Mouse (Mus musculus): Measurements from ENCODE around the gene Slc25a38.
"Not testable (repeated sequence)": the region's sequence is repeated elsewhere in the genome, so short reads cannot be mapped to it uniquely, and the experiment has no call there.

Slc25a38 gene

GRCm38 (mm10) chr9:120101165-120101564 lies 9.0 kb upstream of the Slc25a38 start:
- no peak for DNase-seq

GRCm38 (mm10) chr9:120108953-120109352 lies 1.2 kb upstream of the Slc25a38 start:
- not testable (repeated sequence) for DNase-seq

GRCm38 (mm10) chr9:120111156-120111945 lies 1.2 kb downstream of the Slc25a38 start:
- no peak for DNase-seq

GRCm38 (mm10) chr9:120112472-120112871 lies 2.3 kb downstream of the Slc25a38 start:
- DNase-seq: no peak

- no peak for DNase-seq
These were observed 3.3 kb downstream of the Slc25a38 start for GRCm38 (mm10) chr9:120113456-120113855.

- DNase-seq: no peak
These were observed 4.0 kb downstream of the Slc25a38 start for GRCm38 (mm10) chr9:120114051-120114788.

GRCm38 (mm10) chr9:120114789-120115151 lies 4.6 kb downstream of the Slc25a38 start:
- no peak for DNase-seq

GRCm38 (mm10) chr9:120115580-120115979 lies 5.4 kb downstream of the Slc25a38 start:
- DNase-seq: no peak

GRCm38 (mm10) chr9:120116184-120116624 lies 6.0 kb downstream of the Slc25a38 start:
- no peak for DNase-seq

- DNase-seq: no peak
These were observed 8.0 kb downstream of the Slc25a38 start for GRCm38 (mm10) chr9:120118212-120118611.

- no peak for DNase-seq
These were observed 10.3 kb downstream of the Slc25a38 start for GRCm38 (mm10) chr9:120120503-120120902.

GRCm38 (mm10) chr9:120126868-120127267 lies 16.7 kb downstream of the Slc25a38 start:
- no peak for DNase-seq

GRCm38 (mm10) chr9:120127538-120128251 lies 17.5 kb downstream of the Slc25a38 start, which contains the start of gene Rpsa:
Gene Rpsa, plus strand, starts transcription at chr9:120127689.
- DNase-seq: peak; percentile 94 to 98

- no peak for DNase-seq
These were observed 19.1 kb downstream of the Slc25a38 start for GRCm38 (mm10) chr9:120129276-120129675.

GRCm38 (mm10) chr9:120131784-120132288 lies 21.7 kb downstream of the Slc25a38 start:
- DNase-seq: no peak

GRCm38 (mm10) chr9:120132980-120133754 lies 23.0 kb downstream of the Slc25a38 start:
- DNase-seq: no peak

GRCm38 (mm10) chr9:120133755-120134475 lies 23.7 kb downstream of the Slc25a38 start:
- DNase-seq: no peak

- DNase-seq: no peak
These were observed 24.5 kb downstream of the Slc25a38 start for GRCm38 (mm10) chr9:120134529-120135160.

GRCm38 (mm10) chr9:120135454-120135853 lies 25.3 kb downstream of the Slc25a38 start:
- DNase-seq: no peak

- peak; percentile 58 to 66 for DNase-seq
These were observed 30.5 kb downstream of the Slc25a38 start for GRCm38 (mm10) chr9:120140652-120141051.

- no peak for DNase-seq
These were observed 34.3 kb downstream of the Slc25a38 start for GRCm38 (mm10) chr9:120144474-120144873.

Measured in thymus, postnatal 36 days (tissue).